ENCODE assay signal across 9 mouse cellular contexts in the genomic region with DNA sequence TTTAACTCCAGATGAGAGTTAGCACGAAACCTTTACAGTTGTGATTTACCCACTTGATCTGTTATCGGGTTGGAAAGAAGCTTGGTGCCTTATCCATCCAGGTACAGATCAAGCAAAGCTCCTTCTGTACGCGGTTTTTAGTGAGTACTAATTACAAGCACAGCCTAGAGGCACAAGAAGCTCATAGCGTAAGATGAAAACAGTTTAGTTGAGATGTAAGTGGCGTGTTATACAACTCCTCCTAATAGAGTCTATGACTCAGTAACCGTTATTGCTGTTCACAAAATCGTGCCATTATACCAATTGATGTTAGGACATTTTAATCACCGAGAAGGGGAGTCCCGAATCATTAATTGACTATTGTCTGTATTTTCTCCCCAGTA. TPM values are rescaled to one million over a fixed set of nuclear protein-coding genes. Genes with fewer than 3 reads are reported as not detected.
A peak's percentile ranks its signal among the peaks of the same experiment; 100 is the strongest.
DNase-seq lines count a peak whose midpoint lies in the region; ATAC-seq and TF ChIP-seq lines count a peak whose summit lies in the region.
"Had no signal": no experiment of that assay in that cellular context is flagged by ENCODE, and none has a peak within 500 bp of the region (broad histone marks: within the 10 kb centered on the region; RNA-seq: fewer than 3 reads in every experiment).

No protein-coding gene starts in this region.

- H3K4me2 ChIP-seq in intestine, embryonic 14.5 days (ENCODE audit: low read length), result peak overlapping the region; percentile 66
- peak overlapping the region; percentile 83 for H3K4me2 ChIP-seq in neural tube, embryonic 13.5 days

- WGBS in lung, adult 2 months, result 20% methylated on average over 10 of the region's 10 CpGs
- WGBS in intestine, embryonic 14.5 days, result 30% methylated on average over 10 of the region's 10 CpGs
- WGBS in neural tube, embryonic 13.5 days, result 35% methylated on average over 10 of the region's 10 CpGs

- peak overlapping the region; percentile 19 for H3K27ac ChIP-seq in cortical plate, adult 2 months (ENCODE audit: insufficient read depth, low read length)
- H3K27ac ChIP-seq in intestine, embryonic 14.5 days (ENCODE audit: low read depth), result 0 out of 2 replicates have a peak overlapping the region, but pooled peaks have one; percentile 91
- H3K27ac ChIP-seq in neural tube, embryonic 13.5 days (replicated peaks), result peak overlapping the region; percentile 90

- H3K9me3 ChIP-seq in intestine, embryonic 14.5 days (ENCODE audit: control insufficient read depth, low read length), result no peaks in the 10 kb centered on the region
- no peaks in the 10 kb centered on the region for H3K9me3 ChIP-seq in neural tube, embryonic 13.5 days

- peaks cover 12% of the 10 kb centered on the region for H3K4me1 ChIP-seq in lung, adult 2 months (ENCODE audit: control insufficient read depth, insufficient read depth, low read length)
- H3K4me1 ChIP-seq in cortical plate, adult 2 months (ENCODE audit: control insufficient read depth, insufficient read depth, low read length), result peaks cover 4% of the 10 kb centered on the region; the same call in 1 of the 2 replicates
- H3K4me1 ChIP-seq in intestine, embryonic 14.5 days (replicated peaks; ENCODE audit: control insufficient read depth, insufficient read depth, low read length), result peaks cover 18% of the 10 kb centered on the region
- H3K4me1 ChIP-seq in neural tube, embryonic 13.5 days (replicated peaks), result peaks cover 31% of the 10 kb centered on the region

- peaks cover 20% of the 10 kb centered on the region for H3K36me3 ChIP-seq in intestine, embryonic 14.5 days (ENCODE audit: control insufficient read depth, insufficient read depth, low read length)
- peaks cover 17% of the 10 kb centered on the region for H3K36me3 ChIP-seq in neural tube, embryonic 13.5 days

- TF ChIP-seq POLR2A in lung, adult 2 months (IDR thresholded peaks at IDR 0.05; ENCODE audit: borderline replicate concordance, extremely low read depth, low read depth, low read length), result no peak
- 0 out of 2 replicates have a peak, but pooled peaks have one; percentile 18 for TF ChIP-seq POLR2A in cortical plate, adult 2 months (IDR thresholded peaks at IDR 0.05; ENCODE audit: extremely low read depth, insufficient read depth, low read length)

- TF ChIP-seq CTCF in lung, adult 2 months (IDR thresholded peaks at IDR 0.05; ENCODE audit: insufficient read depth, low read length), result no peak
- TF ChIP-seq CTCF in cortical plate, adult 2 months (IDR thresholded peaks at IDR 0.05; ENCODE audit: extremely low read depth, insufficient read depth, low read length), result no peak

- peak overlapping the region; percentile 92 for H3K4me3 ChIP-seq in lung, adult 2 months (replicated peaks; ENCODE audit: extremely low read depth, low read depth, low read length)
- peak overlapping the region; percentile 57 for H3K4me3 ChIP-seq in cortical plate, adult 2 months (ENCODE audit: insufficient read depth, low read length)
- peak overlapping the region; percentile 87 for H3K4me3 ChIP-seq in intestine, embryonic 14.5 days (ENCODE audit: low read depth, low read length)
- H3K4me3 ChIP-seq in neural tube, embryonic 13.5 days, result peak overlapping the region; percentile 90

- H3K9ac ChIP-seq in intestine, embryonic 14.5 days (ENCODE audit: low read length), result peak overlapping the region; percentile 84
- peak overlapping the region; percentile 87 for H3K9ac ChIP-seq in neural tube, embryonic 13.5 days

- DNase-seq in lung, adult 2 months, result no peak
- DNase-seq in lung, postnatal 36 days, result no peak
- no peak for DNase-seq in intestine, embryonic 14.5 days (ENCODE audit: low spot score)
- DNase-seq in right cerebral cortex, postnatal 14 days, result no peak
- no peak for DNase-seq in layer of hippocampus, postnatal 10 days (ENCODE audit: low spot score in 2 of 2)
- DNase-seq in gastrocnemius, postnatal 4 days (ENCODE audit: low spot score in 2 of 2), result no peak
- DNase-seq: cerebellum, adult 11 months had no signal

- no peak for ATAC-seq in intestine, embryonic 14.5 days (replicated peaks; ENCODE audit: low FRiP score, low TSS enrichment, low read depth)
- peak; percentile 2 for ATAC-seq in neural tube, embryonic 13.5 days (ENCODE audit: low read depth)

- no peaks in the 10 kb centered on the region for H3K27me3 ChIP-seq in intestine, embryonic 14.5 days (replicated peaks; ENCODE audit: control insufficient read depth, insufficient read depth, low read length)
- no peaks in the 10 kb centered on the region for H3K27me3 ChIP-seq in neural tube, embryonic 13.5 days

RNA-seq across cellular contexts. Expression of gene Ttc33, which starts 1.0 kb away (rescaled TPM):
- polyA plus RNA-seq in lung, adult 2 months (2012; rRNA removed), result 3.6 and 8.0 TPM in 2 replicates
- polyA plus RNA-seq in cortical plate, adult 2 months (2012; rRNA removed), result 48.8 and 57.5 TPM in 2 replicates
- 37.4 and 41.2 TPM in 2 replicates for polyA plus RNA-seq in intestine, embryonic 14.5 days (2014; fragmentation: Nextera tagmentation; extraction: Ambion mirVana)
- polyA plus RNA-seq in neural tube, embryonic 13.5 days (2015; fragmentation: Nextera tagmentation; extraction: Ambion mirVana), result 55.0 and 58.3 TPM in 2 replicates
- total RNA-seq in layer of hippocampus, postnatal 10 days (2021), result 10 to 100 TPM; 54.5 to 57.7 TPM
- 10 to 100 TPM; 34.3 to 39.0 TPM for total RNA-seq in gastrocnemius, postnatal 4 days (2021)

RNA-seq across cellular contexts. Expression of gene Prkaa1, which starts 42.6 kb away (rescaled TPM):
- 4.3 and 7.6 TPM in 2 replicates for polyA plus RNA-seq in lung, adult 2 months (2012; rRNA removed)
- polyA plus RNA-seq in cortical plate, adult 2 months (2012; rRNA removed), result 13.0 and 13.4 TPM in 2 replicates
- 26.0 and 27.5 TPM in 2 replicates for polyA plus RNA-seq in intestine, embryonic 14.5 days (2014; fragmentation: Nextera tagmentation; extraction: Ambion mirVana)
- 16.1 and 18.6 TPM in 2 replicates for polyA plus RNA-seq in neural tube, embryonic 13.5 days (2015; fragmentation: Nextera tagmentation; extraction: Ambion mirVana)
- 10 to 100 TPM; 19.9 to 21.3 TPM for total RNA-seq in layer of hippocampus, postnatal 10 days (2021)
- 10 to 100 TPM; 15.8 to 17.4 TPM for total RNA-seq in gastrocnemius, postnatal 4 days (2021)

RNA-seq across cellular contexts. Expression of gene Ptger4, which starts 57.7 kb away (rescaled TPM):
- 6.9 and 7.6 TPM in 2 replicates for polyA plus RNA-seq in lung, adult 2 months (2012; rRNA removed)
- polyA plus RNA-seq in cortical plate, adult 2 months (2012; rRNA removed), result 0.88 and 0.91 TPM in 2 replicates
- 3.9 and 4.3 TPM in 2 replicates for polyA plus RNA-seq in intestine, embryonic 14.5 days (2014; fragmentation: Nextera tagmentation; extraction: Ambion mirVana)
- polyA plus RNA-seq in neural tube, embryonic 13.5 days (2015; fragmentation: Nextera tagmentation; extraction: Ambion mirVana), result 4.2 and 4.4 TPM in 2 replicates
- 1 to 10 TPM; 1.3 to 1.7 TPM for total RNA-seq in layer of hippocampus, postnatal 10 days (2021)
- 1 to 10 TPM; 1.5 to 1.9 TPM for total RNA-seq in gastrocnemius, postnatal 4 days (2021)

Comparison
In these comparisons a context has a peak if more than half of its experiments do, and no peak if none do; other contexts are left out.
1. H3K27ac ChIP-seq: peak in every context shown above with its lines; median percentile 91 in intestine, embryonic 14.5 days; 90 in neural tube, embryonic 13.5 days; 19 in cortical plate, adult 2 months.